Mouse (Mus musculus): ENCODE measurements around the gene Pin1rt1. TPM values are rescaled to one million over a fixed set of nuclear protein-coding genes. Genes with fewer than 3 reads are reported as not detected.

Pin1rt1 gene
- polyA plus RNA-seq, 1 experiment from 2014 or later: 0.18 TPM

- Histone ChIP-seq H3K4me2 (ENCODE audit: low read length) (no peak overlapping the region), H3K36me3 (ENCODE audit: control insufficient read depth, insufficient read depth) (no peaks in the 10 kb centered on the region), H3K27me3 (replicated peaks; ENCODE audit: control insufficient read depth, insufficient read depth, low read length) (no peaks in the 10 kb centered on the region), H3K4me1 (replicated peaks; ENCODE audit: control insufficient read depth, insufficient read depth, low read length) (no peaks in the 10 kb centered on the region), H3K27ac (ENCODE audit: low read length) (no peak overlapping the region), H3K9ac (replicated peaks; ENCODE audit: low read depth, low read length) (no peak overlapping the region), H3K9me3 (ENCODE audit: control insufficient read depth, low read length) (no peaks in the 10 kb centered on the region), H3K4me3 (replicated peaks; ENCODE audit: low read length) (no peak overlapping the region)
- ATAC-seq: no peak
- 85% methylated on average over 3 of the region's 3 CpGs for WGBS
These were observed 5.8 kb upstream of the Pin1rt1 start for GRCm38 (mm10) chr2:104722021-104722420.

DNA sequence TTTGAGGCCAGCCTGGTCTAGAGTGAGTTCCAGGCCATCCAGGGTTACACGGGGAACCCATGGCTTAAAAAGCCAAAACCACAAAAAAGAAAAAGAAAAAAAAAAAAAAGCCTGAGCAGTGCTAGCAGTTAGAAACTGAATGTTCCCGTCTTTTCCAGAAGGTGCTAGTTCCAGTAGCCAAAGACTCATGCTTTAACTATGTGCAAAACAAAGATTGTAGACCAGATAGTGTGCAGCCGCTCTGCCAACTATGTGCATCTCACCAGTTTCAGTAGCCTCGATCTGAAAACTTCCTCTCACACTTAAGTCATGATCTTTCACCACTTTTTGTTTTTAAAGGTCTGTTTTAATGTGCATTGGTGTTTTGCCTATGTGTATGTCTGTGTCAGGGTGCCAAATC lies 1.6 kb upstream of the Pin1rt1 start:
- no peak for ATAC-seq
- WGBS: 84% methylated on average over 4 of the region's 4 CpGs
- H3K27ac ChIP-seq (ENCODE audit: low read length): no peak overlapping the region

GRCm38 (mm10) chr2:104717231-104717735 lies 1.1 kb upstream of the Pin1rt1 start:
- no peaks in the 10 kb centered on the region for H3K36me3 ChIP-seq (ENCODE audit: control insufficient read depth, insufficient read depth)
- H3K9me3 ChIP-seq (ENCODE audit: control insufficient read depth, low read length): no peaks in the 10 kb centered on the region
- no peak overlapping the region for H3K9ac ChIP-seq (replicated peaks; ENCODE audit: low read depth, low read length)
- no peak overlapping the region for H3K4me2 ChIP-seq (ENCODE audit: low read length)
- 94% methylated on average over 2 of the region's 2 CpGs for WGBS
- no peak overlapping the region for H3K27ac ChIP-seq (ENCODE audit: low read length)
- no peak for ATAC-seq
- 0 out of 2 replicates have a peak, but pooled peaks cover 6% of the 10 kb centered on the region for H3K4me1 ChIP-seq (replicated peaks; ENCODE audit: control insufficient read depth, insufficient read depth, low read length)
- H3K4me3 ChIP-seq (replicated peaks; ENCODE audit: low read length): no peak overlapping the region
- no peaks in the 10 kb centered on the region for H3K27me3 ChIP-seq (replicated peaks; ENCODE audit: control insufficient read depth, insufficient read depth, low read length)

More for the DNA sequence above, 1.6 kb upstream of the Pin1rt1 start:
- Histone ChIP-seq H3K9me3 (ENCODE audit: control insufficient read depth, low read length) (no peaks in the 10 kb centered on the region), H3K4me3 (replicated peaks; ENCODE audit: low read length) (no peak overlapping the region), H3K36me3 (ENCODE audit: control insufficient read depth, insufficient read depth) (no peaks in the 10 kb centered on the region), H3K4me2 (ENCODE audit: low read length) (no peak overlapping the region), H3K27me3 (replicated peaks; ENCODE audit: control insufficient read depth, insufficient read depth, low read length) (no peaks in the 10 kb centered on the region), H3K4me1 (replicated peaks; ENCODE audit: control insufficient read depth, insufficient read depth, low read length) (0 out of 2 replicates have a peak, but pooled peaks cover 2% of the 10 kb centered on the region), H3K9ac (replicated peaks; ENCODE audit: low read depth, low read length) (no peak overlapping the region)

DNA sequence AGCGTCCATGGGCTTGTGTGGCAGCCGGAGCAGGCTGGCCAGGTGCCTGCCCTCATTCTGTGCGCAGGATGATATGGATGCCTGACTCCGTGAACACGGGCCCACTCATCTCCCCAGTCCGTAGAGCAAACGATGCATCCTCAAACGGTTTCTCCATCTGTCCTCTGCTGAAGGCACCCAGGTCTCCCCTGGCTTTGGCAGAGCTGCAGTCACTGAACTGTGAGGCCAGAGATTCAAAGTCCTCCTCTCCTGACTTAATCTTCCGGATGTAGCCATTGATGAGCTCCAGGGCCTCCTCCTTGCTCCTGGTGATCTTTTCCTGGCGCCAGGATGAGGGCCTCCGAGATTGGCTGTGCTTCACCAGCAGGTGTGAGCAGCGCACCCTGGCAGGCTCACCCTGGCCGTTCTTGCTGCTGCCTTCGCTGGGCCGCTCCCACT lies 1.9 kb downstream of the Pin1rt1 start:
- H3K27me3 ChIP-seq (replicated peaks; ENCODE audit: control insufficient read depth, insufficient read depth, low read length): no peaks in the 10 kb centered on the region
- H3K27ac ChIP-seq (ENCODE audit: low read length): no peak overlapping the region
- no peak overlapping the region for H3K4me2 ChIP-seq (ENCODE audit: low read length)
- no peaks in the 10 kb centered on the region for H3K9me3 ChIP-seq (ENCODE audit: control insufficient read depth, low read length)
- no peaks in the 10 kb centered on the region for H3K36me3 ChIP-seq (ENCODE audit: control insufficient read depth, insufficient read depth)
- H3K4me1 ChIP-seq (replicated peaks; ENCODE audit: control insufficient read depth, insufficient read depth, low read length): peaks cover 21% of the 10 kb centered on the region
- 40% methylated on average over 15 of the region's 15 CpGs for WGBS
- H3K9ac ChIP-seq (replicated peaks; ENCODE audit: low read depth, low read length): no peak overlapping the region
- H3K4me3 ChIP-seq (replicated peaks; ENCODE audit: low read length): no peak overlapping the region
- ATAC-seq: no peak

GRCm38 (mm10) chr2:104712486-104712809 lies 3.7 kb downstream of the Pin1rt1 start:
- peaks cover 21% of the 10 kb centered on the region for H3K4me1 ChIP-seq (replicated peaks; ENCODE audit: control insufficient read depth, insufficient read depth, low read length)
- peak overlapping the region; percentile 77 for H3K4me3 ChIP-seq (replicated peaks; ENCODE audit: low read length)
- peak overlapping the region; percentile 73 for H3K27ac ChIP-seq (ENCODE audit: low read length)
- H3K36me3 ChIP-seq (ENCODE audit: control insufficient read depth, insufficient read depth): no peaks in the 10 kb centered on the region
- no peaks in the 10 kb centered on the region for H3K9me3 ChIP-seq (ENCODE audit: control insufficient read depth, low read length)
- H3K9ac ChIP-seq (replicated peaks; ENCODE audit: low read depth, low read length): peak overlapping the region; percentile 88
- H3K27me3 ChIP-seq (replicated peaks; ENCODE audit: control insufficient read depth, insufficient read depth, low read length): no peaks in the 10 kb centered on the region
- H3K4me2 ChIP-seq (ENCODE audit: low read length): peak overlapping the region; percentile 74
- WGBS: 5% methylated on average over 7 of the region's 7 CpGs
- no peak for ATAC-seq

DNA sequence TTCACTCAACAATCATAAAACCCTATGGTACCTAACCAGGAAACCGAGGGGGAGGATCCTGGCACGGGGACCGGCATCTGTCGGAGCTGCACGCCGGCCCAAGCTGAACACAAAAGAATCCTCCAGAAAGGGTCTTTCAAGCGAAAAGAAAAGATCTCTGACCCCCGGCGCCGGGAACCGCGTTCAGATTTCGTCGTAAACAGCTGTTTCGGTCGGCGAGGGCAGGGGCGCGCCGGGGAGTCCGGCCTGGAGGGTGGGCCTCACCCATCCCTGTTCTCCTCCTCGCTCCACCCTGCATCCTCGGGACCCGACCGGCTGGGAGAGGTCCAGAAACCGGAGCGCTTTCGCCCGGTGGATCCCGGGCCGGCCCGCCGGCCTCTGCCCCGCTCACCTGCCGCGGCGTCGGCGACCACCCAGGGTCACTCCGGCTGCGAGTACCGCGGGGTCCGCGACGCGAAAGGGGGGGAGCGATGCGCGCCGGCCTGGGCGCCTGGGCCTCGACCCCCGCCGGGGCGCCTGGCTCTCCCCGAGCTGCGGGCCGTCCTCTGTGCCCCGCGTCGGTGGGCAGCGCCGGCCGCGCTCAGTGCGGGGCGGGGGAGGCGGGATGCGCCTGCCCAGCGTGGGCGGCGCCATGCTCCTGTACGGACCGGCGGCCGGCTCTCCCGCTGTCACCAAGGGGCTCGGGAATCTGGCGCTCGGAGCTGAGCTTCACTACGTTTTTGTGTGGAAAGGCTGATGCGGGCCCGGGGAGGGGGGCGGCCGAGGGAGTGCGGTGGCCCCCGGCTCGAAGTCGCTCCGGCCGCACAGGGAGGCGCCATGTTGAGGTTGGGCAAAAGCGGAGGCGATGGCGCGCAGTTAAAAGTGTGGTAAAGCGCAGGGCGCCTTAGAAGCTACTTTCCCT lies 4.3 kb downstream of the Pin1rt1 start, which contains the start of gene Tcp11l1:
Gene Tcp11l1 (minus strand): TSS at position 585 of the 901 bp plus-strand sequence.
- peak within 1 kb of the TSS; percentile 74 for H3K4me2 ChIP-seq (ENCODE audit: low read length)
- H3K27me3 ChIP-seq (replicated peaks; ENCODE audit: control insufficient read depth, insufficient read depth, low read length): no peaks in the 10 kb centered on the region
- under 1% methylated on average over 95 of the region's 99 CpGs for WGBS
- peaks cover 21% of the 10 kb centered on the region for H3K4me1 ChIP-seq (replicated peaks; ENCODE audit: control insufficient read depth, insufficient read depth, low read length)
- H3K4me3 ChIP-seq (replicated peaks; ENCODE audit: low read length): peak within 1 kb of the TSS; percentile 77
- H3K36me3 ChIP-seq (ENCODE audit: control insufficient read depth, insufficient read depth): no peaks in the 10 kb centered on the region
- peak within 1 kb of the TSS; percentile 73 for H3K27ac ChIP-seq (ENCODE audit: low read length)
- peak within 1 kb of the TSS; percentile 88 for H3K9ac ChIP-seq (replicated peaks; ENCODE audit: low read depth, low read length)
- no peaks in the 10 kb centered on the region for H3K9me3 ChIP-seq (ENCODE audit: control insufficient read depth, low read length)
- peak; percentile 95 for ATAC-seq

DNA sequence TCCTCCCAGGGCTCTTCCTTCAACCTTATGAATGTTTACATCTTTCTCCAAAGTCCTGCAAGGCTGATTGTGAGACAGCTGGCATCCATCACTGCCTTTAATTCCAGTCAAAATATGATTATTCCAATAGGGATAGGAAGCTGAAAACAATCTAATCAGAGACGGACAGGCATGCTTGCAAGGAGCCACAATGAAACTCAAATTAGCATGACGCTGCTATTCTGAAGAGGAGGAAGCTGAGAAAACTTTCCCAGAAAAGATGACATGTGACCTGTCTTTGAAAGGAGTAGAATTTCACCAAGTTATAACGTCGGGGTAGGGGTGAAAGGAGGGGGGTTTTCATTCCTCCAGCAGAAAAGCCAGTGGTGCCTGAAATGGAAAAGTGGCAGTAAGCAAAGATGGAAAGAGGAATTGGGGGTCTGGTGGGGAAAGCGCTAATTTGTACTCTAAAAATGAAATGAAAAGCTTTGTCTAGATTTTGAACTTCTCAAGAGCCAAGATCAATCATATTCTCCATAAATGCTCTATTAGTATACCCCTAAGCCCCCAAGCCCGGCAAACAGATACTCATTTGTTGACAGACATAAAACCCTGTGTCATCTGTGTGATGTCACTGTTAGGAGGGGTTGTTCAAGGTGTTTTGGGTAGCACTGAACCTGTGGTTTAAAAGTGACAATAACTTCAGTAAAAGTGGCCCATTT lies 5.4 kb downstream of the Pin1rt1 start:
- Histone ChIP-seq H3K4me1 (replicated peaks; ENCODE audit: control insufficient read depth, insufficient read depth, low read length) (peaks cover 21% of the 10 kb centered on the region), H3K4me2 (ENCODE audit: low read length) (peak overlapping the region; percentile 54), H3K9ac (replicated peaks; ENCODE audit: low read depth, low read length) (peak overlapping the region; percentile 88; the same call in 1 of the 2 replicates), H3K4me3 (replicated peaks; ENCODE audit: low read length) (peak overlapping the region; percentile 77), H3K27ac (ENCODE audit: low read length) (no peak overlapping the region; the same call in 1 of the 2 replicates), H3K9me3 (ENCODE audit: control insufficient read depth, low read length) (no peaks in the 10 kb centered on the region), H3K27me3 (replicated peaks; ENCODE audit: control insufficient read depth, insufficient read depth, low read length) (no peaks in the 10 kb centered on the region), H3K36me3 (ENCODE audit: control insufficient read depth, insufficient read depth) (peaks cover 3% of the 10 kb centered on the region)
- WGBS: 16% methylated on average over 6 of the region's 6 CpGs
- peak; percentile 5; the same call in 1 of the 2 replicates for ATAC-seq

DNA sequence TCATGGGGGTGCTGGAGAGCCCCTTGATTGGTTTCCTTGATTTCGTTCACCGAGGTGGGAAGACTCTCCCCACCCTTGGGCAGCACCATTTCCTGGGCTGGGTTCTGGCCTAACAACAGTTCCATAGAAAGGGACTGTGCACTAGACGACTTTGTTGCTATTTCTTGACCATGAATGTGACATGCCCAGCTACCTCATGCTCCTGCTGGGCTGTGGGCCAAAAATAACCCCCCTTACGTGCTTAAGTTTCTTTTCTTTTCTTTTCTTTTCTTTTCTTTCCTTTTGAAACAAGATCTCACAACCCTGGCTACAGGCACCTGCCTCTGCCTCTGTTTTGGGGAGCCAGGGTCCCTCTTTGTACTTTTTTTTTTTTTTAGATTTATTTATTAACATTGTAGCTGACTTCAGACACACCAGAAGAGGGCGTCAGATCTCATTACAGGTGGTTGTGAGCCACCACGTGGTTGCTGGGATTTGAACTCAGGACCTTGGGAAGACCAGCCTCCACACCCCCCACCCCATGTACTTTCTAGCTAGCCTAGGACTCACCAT lies 6.3 kb downstream of the Pin1rt1 start:
- no peaks in the 10 kb centered on the region for H3K27me3 ChIP-seq (replicated peaks; ENCODE audit: control insufficient read depth, insufficient read depth, low read length)
- no peak overlapping the region for H3K27ac ChIP-seq (ENCODE audit: low read length)
- 52% methylated on average over 6 of the region's 6 CpGs for WGBS
- H3K9me3 ChIP-seq (ENCODE audit: control insufficient read depth, low read length): no peaks in the 10 kb centered on the region
- H3K4me3 ChIP-seq (replicated peaks; ENCODE audit: low read length): no peak overlapping the region
- H3K4me2 ChIP-seq (ENCODE audit: low read length): no peak overlapping the region
- peaks cover 10% of the 10 kb centered on the region for H3K36me3 ChIP-seq (ENCODE audit: control insufficient read depth, insufficient read depth)
- ATAC-seq: no peak
- H3K9ac ChIP-seq (replicated peaks; ENCODE audit: low read depth, low read length): no peak overlapping the region
- H3K4me1 ChIP-seq (replicated peaks; ENCODE audit: control insufficient read depth, insufficient read depth, low read length): peaks cover 21% of the 10 kb centered on the region

- Histone ChIP-seq H3K4me2 (ENCODE audit: low read length) (no peak overlapping the region), H3K27me3 (replicated peaks; ENCODE audit: control insufficient read depth, insufficient read depth, low read length) (no peaks in the 10 kb centered on the region), H3K36me3 (ENCODE audit: control insufficient read depth, insufficient read depth) (peaks cover 13% of the 10 kb centered on the region), H3K9me3 (ENCODE audit: control insufficient read depth, low read length) (no peaks in the 10 kb centered on the region), H3K9ac (replicated peaks; ENCODE audit: low read depth, low read length) (no peak overlapping the region), H3K4me3 (replicated peaks; ENCODE audit: low read length) (no peak overlapping the region), H3K4me1 (replicated peaks; ENCODE audit: control insufficient read depth, insufficient read depth, low read length) (no peaks in the 10 kb centered on the region), H3K27ac (ENCODE audit: low read length) (no peak overlapping the region)
- 72% methylated on average over 3 of the region's 3 CpGs for WGBS
- ATAC-seq: no peak
These were observed 11.8 kb downstream of the Pin1rt1 start for GRCm38 (mm10) chr2:104704355-104704754.
